Mouse (Mus musculus) lung, postnatal 25 days (tissue): Measurements from ENCODE around the gene Otud7a.
A peak's percentile ranks its signal among the peaks of the same experiment; 100 is the strongest.

Experiments used
- DNase-seq: peaks from one replicate; pipeline ENCODE4 v3.0.0; 2022; ENCODE audit warnings: low spot score

Otud7a gene

DNA sequence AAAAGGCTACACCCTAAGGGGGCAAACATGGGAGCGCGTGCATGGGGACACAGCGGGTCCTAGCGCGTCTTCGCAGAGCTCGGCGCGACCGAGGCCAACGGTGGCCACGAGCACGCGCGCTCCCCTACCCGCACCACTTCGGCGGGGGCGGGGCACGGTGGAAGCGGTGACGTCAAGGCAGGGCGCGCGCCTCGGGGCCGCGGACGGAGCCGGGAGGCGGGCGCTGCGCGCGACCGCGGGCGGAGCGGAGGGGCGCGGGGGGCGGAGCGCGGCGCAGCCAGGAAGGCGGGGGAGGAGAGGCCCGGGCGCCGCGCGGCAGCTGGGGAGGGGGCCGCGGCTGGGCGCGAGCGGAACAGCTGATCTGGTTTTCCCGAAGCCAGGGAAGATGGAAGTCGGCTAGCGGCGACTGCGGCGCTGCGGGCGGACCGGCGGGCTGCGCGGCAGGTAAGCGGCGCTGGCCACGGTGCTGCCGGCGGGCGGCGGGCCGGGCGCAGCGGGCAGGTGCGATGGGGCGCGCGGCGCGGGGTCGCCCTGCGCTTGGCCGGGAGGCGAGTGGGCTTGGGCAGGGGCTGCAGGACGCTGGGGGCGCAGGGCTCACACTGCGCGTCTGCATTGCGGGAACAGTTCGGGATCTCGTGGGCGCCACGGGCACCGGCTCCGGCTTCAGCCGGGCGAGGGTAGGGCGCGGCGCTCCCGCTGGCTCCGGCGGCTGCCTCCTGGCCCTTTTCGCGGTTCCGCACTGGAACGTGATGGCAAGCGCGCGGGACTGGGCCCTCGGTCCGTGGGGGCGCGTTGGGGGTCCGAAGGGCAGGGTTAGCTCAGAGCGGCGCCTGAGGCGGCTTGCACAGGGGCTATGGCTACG lies at the start of gene Otud7a:
Gene Otud7a (plus strand): TSS at position 268 of the 862 bp plus-strand sequence.
- no peak for DNase-seq

DNA sequence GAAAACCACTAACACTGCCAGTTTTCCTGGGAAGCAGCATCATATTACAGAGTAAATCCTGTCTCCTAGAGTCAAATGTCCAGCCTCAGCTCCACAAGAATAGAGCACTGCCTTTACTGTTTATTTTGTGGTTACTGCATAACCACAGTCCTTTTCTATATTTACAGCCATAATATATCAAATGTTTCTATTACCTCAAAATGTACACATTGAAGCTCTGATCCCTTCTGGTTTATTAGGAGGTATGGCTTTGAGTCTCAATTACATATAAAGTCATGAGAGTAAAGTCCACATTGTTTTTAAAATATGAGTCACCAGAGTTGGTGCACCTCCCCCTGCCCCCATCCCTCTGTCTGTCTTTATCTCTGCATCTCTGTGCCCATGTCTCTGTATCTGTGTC lies 38.6 kb upstream of the Otud7a start:
- DNase-seq, result peak; percentile 1

DNA sequence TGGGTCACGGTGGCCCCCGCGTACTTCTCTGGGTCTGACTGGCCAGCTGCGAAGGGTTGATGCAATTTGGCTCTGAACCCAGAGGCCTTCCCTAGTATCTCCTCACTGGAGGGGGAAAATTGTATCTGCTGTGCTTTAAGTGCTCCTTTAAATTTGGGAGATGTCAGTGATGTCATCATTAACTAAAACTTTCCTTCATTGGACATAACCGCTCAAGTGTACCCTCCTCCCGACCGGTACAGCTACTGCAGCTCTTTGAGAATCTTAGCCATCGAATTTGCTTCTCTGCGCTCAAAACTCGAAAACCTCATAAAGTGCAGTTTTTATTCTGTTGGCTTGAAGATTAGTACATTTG lies 772 bp downstream of the Otud7a start:
- DNase-seq, result no peak

DNA sequence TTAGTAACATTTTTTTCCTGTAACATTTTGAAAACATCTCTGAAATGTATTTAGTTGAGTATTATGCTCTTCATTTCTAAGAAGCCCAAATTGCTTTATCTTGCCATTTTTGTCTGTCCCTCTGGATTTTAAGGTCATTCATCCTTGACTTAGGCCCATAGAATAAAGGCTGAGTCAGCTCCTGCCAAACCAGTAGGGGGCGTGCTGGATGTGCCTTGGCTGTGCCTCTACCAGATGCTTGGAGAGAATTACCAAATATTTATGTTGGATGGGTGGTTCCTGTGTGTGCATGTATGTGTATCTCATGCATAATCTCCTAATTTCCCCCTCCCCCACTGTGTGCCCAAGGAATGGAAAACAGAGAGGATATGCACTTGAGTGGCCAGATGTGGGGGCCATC lies 2.4 kb downstream of the Otud7a start:
- no peak for DNase-seq

GRCm38 (mm10) chr7:63455228-63455627 lies 10.7 kb downstream of the Otud7a start:
- no peak for DNase-seq

DNA sequence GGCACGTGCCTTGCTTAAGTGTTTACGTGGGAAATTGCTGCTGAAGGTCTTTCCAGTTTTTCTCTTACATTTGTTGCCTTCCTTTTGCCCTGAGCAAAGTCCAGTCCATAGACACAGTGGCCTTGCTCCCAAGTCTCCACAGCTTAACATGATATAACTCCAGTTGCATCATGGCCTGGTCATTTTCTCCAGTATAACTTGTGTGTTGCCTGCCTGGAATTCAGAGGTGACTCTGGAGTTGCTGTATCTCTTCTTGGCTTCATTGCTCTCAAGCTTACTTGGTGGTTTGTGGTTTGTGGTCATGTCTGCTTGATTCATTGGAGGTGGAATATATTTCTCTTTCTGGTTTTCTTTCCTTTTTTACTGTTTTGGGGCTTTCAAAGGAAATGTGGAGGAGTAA lies 17.7 kb downstream of the Otud7a start:
- no peak for DNase-seq

- DNase-seq, result no peak
These were observed 18.1 kb downstream of the Otud7a start for GRCm38 (mm10) chr7:63462684-63463083.

GRCm38 (mm10) chr7:63466729-63467128 lies 22.2 kb downstream of the Otud7a start:
- no peak for DNase-seq

- no peak for DNase-seq
These were observed 23.7 kb downstream of the Otud7a start for GRCm38 (mm10) chr7:63468258-63468657.

DNA sequence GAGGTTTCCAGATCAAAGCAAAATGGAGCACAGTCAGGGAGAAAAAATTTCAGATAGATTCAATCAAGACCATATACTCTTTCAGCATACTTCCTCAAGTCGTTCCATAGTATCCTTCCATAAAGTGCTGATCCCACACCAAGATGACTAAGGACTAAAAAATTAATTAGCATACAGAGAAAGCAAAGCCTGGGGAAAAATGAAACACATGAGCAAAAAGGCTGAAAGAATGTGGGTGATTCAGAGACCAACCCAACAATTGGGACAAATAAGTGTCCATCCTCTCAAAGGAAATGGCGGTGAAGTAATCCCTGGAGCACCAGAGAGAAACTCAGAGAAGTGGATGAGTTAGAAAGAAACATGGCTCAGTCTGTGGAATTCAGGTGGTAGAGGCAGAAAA lies 38.5 kb downstream of the Otud7a start:
- no peak for DNase-seq

DNA sequence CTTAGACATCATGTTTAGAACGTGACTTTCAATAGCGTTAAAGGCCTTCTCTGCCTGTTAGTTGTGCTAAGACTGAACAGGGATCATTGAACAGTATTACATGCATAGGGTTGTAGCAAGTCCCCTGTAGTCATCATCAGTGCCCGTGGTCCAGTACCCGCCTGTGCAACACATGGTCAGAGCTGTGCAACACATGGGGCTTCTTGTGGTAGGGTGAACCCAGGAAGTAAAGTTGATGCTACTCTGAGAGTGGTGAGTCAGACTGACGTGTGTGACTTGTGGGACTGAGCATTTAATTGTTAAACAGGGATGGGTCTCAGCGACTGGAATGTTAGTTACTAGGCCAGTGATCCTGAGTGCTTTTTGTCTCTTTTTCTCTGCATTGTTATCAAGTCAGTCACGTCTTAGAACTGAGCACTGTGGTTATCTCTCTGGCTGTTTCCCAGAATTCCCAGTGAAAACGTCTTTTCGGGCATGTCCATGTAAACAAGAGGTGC lies 52.5 kb downstream of the Otud7a start:
- DNase-seq, result no peak

- DNase-seq, result no peak
These were observed 59.7 kb downstream of the Otud7a start for GRCm38 (mm10) chr7:63504202-63504601.

GRCm38 (mm10) chr7:63508079-63508478 lies 63.5 kb downstream of the Otud7a start:
- DNase-seq, result no peak

- DNase-seq, result no peak
These were observed 65.3 kb downstream of the Otud7a start for GRCm38 (mm10) chr7:63509825-63510224.

DNA sequence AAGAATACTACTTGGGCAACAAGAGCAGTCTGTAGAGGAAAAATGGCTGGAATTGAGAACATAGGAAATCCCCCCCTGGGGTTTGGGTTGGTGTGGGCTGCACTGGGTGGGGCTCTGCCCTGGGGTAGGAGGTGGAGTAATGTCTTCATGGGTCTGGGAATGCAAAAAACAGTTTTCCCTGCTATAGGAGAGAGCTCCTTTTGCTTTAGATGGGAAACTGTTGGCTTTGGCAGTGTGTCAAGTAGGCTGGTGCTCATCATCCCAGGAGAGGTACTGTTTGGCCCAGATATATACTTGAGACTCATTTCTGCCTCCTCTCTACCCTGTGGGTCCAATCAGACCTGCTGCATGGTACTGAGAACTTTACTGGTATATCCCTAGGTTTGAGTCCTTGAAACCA lies 66.9 kb downstream of the Otud7a start:
- DNase-seq, result no peak

DNA sequence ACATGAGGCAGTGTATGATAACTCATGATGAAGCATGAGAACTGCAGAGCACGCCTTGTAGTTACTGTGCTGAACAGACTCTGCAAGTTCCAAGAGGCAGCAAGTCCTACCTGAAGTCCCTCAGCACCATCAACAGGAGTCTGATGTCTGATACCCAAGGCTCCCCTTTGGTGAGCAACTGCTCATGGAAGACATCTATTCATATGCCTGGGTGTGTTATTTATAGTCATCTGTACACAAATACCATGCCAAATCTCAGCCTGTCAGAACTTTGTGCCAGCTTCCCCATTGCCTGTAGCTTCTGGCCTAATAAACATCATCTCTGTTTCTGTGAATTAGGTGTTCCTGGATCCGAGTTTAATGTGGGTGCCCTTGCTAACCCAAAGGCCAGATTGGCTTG lies 68.0 kb downstream of the Otud7a start:
- DNase-seq, result no peak

DNA sequence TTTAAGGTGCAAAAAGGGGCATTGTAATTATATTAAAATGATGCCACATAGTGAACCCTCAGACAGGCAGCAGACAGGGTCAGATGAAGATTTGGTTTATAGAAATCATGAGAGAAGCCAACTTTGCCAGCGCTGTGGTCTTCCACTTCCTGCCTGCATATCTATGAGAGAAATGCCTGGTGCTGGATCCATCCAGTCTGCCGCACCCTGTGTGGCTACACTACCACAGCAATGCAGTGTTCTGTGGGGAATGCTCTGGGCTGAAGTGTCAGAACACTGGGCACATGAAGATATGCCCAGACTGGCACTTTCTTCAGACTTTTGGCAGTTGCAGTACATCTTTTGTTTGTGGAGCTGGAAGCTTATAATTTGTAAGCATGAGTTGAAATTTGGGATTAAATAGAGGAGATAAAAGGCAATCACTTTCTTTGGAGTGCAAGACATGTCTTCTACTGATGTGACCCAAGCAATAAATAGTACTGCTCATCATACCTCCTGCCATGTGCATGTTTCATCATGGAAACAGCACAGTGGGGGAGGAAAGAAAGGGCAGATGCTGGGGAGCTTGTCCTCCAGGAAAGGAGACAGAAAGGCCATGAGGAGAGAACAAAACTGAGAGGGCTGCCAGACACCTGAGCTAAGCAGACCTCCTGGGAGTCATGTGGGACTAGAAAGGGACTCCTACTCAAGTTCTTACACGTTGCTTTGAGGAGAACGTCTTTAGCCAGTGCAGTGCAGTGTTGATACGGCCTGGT lies 71.8 kb downstream of the Otud7a start:
- no peak for DNase-seq

- no peak for DNase-seq
These were observed 75.7 kb downstream of the Otud7a start for GRCm38 (mm10) chr7:63520299-63520698.

DNA sequence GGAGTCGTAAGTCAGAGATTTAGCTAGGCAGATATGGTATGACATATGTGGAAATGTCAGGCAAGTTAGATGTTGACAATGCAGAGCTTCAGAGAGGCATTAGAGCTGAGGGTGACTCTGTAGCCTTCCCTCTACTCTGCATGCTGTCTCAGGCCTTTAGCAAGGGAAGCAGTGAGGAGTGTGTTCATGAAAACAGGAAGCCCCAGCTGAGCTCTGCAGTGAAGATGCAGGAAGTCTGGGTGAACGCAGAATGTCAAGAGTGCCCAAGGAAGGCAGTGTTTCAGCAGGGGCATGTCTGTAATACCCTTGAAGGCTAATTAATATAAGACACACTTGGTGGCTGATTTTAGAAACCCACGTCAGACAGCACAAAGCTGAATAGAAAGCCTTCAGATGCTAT lies 77.9 kb downstream of the Otud7a start:
- DNase-seq, result no peak

DNA sequence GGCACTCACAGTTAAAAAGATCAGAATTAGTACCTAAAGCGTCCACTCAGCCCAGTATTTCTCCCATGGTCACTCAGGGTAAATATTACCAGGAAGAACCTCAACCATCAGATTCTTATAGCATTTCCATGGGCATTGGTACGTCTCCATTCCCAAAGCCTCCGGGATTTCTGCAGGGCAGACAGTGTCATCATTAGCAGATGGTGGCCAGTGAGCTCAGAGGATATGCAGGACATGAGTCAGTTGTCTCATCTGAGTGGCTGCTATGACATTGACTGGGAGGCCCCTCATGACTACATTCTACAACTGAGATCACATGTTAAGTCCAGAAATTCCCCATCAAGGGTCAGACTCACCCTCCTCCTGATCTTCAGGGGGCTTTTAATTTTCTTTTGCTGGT lies 78.5 kb downstream of the Otud7a start:
- DNase-seq, result no peak

GRCm38 (mm10) chr7:63540293-63540692 lies 95.7 kb downstream of the Otud7a start:
- DNase-seq, result no peak

- DNase-seq, result no peak
These were observed 109.9 kb downstream of the Otud7a start for GRCm38 (mm10) chr7:63554457-63554856.

- DNase-seq, result no peak
These were observed 111.8 kb downstream of the Otud7a start for GRCm38 (mm10) chr7:63556324-63556723.
